Mouse (Mus musculus) adrenal gland, postnatal 14 days (tissue): ENCODE results near the gene 9630041A04Rik. TPM values are rescaled to one million over a fixed set of nuclear protein-coding genes. Genes with fewer than 3 reads are reported as not detected.

Experiments
- DNase-seq: peaks from one replicate; pipeline ENCODE4 v3.0.0; 2021; ENCODE audit warnings: mixed read lengths
- total RNA-seq: library from RNA; stranded (reverse); gene quantifications from 2 replicates; pipeline ENCODE4 v1.2.3, GENCODE M21; 2021

9630041A04Rik gene
- total RNA-seq, 1 experiment from 2014 or later, result not detected

- DNase-seq, result no peak
Measured at GRCm38 (mm10) chr9:101919324-101919723, 57.7 kb downstream of the 9630041A04Rik start.

- no peak for DNase-seq
Measured at GRCm38 (mm10) chr9:101922846-101923245, 61.2 kb downstream of the 9630041A04Rik start.

DNA sequence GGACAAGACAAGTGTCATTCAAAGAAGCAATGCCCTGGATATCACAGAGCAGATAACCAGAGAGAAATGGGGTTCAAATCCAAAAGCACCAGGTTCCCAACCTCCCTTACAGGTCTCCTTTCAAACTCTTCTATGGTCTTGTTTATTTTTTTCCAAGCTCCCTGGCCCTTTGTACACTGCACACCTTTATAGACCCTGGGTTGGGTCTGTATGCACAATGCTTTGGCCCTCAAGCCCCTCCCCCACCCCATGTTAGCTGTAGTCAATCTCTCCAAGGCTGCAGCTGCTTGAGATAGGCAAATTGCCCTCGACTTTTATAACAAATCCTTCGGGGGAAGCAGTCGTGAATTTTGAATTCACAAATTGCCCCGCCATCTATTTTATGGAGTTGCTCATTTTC, 63.2 kb downstream of the 9630041A04Rik start:
- DNase-seq, result no peak

- DNase-seq, result no peak
Measured at GRCm38 (mm10) chr9:101933946-101934573, 72.4 kb downstream of the 9630041A04Rik start.

DNA sequence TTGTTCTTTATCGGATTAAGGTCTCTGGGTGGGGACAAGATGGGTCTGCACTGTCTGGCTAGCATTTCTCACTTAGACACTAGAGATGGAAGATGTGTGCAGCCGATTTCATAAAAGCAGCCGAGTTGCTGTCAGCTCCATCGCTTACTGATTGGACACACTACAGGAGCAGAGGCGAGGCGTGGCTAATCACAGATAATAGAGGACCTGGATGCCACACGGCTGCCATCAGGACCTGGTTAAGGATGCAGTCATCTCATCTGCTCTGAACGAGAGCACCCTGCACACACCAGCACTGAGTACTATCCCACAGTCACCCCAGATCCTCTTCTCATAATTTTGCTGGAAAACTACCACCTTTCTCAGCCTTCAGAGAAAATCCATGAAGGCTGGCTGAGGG, 73.2 kb downstream of the 9630041A04Rik start:
- DNase-seq, result no peak

DNA sequence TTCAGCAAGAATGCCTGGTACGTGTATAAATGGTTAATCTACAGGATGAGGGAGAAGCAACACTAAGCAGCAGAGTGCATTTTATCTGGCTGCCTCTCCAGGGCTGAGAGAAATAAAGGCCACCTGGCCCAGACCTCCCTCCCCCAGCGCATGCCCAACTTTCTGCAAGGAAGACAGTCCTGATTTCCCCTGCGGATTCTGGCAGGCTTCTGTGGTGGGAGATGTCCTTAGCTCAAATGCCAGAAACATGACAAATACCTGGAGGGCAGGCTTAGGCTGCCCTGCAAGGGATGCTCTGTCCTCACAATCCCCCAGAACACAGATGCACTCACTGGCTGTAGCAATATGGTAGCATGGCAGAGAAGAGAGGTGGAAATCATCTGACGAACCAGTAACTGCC, 76.4 kb downstream of the 9630041A04Rik start:
- no peak for DNase-seq

- DNase-seq, result no peak
Measured at GRCm38 (mm10) chr9:101939006-101939405, 77.4 kb downstream of the 9630041A04Rik start.

DNA sequence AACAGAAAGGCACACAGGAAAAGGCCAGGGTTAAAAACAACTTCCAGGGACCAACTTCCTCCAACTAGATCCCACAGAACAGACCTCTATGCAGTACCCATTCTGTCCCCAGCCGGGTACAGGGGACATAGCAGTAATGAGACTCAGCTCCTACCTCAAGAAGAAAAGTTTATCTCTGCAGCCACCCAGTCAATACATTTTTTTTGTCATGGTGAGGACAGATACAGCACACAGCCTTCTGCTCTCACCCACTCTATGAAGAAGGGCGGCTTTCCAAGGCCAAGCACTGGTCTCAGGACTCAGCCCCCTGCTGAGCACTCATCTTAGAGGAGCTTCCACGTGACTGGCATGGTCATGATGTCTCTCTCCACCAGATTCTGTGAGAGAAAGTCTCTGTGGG, 78.5 kb downstream of the 9630041A04Rik start:
- DNase-seq, result no peak

- DNase-seq, result no peak
Measured at GRCm38 (mm10) chr9:101942058-101942669, 80.5 kb downstream of the 9630041A04Rik start.

DNA sequence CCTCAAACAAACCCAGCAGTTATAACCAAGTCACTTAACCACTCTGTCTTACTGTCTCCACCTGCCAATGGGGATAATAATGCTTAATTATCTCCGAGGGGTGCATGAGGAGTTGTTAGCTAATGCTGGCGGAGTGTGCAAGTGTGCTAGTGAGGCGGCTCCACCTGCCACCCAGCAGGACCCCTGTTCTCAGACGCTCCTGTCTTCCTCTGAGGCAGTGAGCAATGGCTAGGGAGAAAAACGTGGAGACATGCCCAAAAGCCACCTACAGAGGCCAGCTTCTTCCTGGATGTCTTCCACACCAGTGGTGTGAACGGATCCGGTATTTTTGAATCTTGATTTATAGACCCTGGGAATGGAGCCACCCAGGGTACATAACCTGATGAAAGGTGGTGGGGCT, 83.7 kb downstream of the 9630041A04Rik start:
- no peak for DNase-seq

- no peak for DNase-seq
Measured at GRCm38 (mm10) chr9:101945814-101946213, 84.2 kb downstream of the 9630041A04Rik start.

DNA sequence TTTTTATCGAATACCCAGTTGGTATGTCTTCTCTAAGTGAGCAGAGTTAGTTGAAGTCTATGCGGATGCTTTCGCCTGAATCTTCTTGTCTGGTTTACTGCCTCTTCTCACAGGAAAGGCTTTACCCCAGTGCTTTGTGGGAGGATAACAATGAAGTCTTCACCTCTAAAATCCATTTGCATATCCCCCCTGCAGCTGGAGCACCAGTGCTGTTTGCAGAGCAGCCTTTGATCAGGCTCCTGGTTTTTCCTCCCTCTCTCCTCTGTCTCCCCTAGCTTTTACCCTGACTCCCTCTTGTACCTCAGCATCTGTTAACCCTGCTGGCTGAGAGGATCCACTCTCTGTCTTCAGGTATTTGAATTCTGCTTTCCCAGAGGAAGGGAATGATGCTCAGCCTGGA, 88.5 kb downstream of the 9630041A04Rik start:
- DNase-seq, result no peak

- DNase-seq, result no peak
Measured at GRCm38 (mm10) chr9:101954529-101954928, 92.9 kb downstream of the 9630041A04Rik start.

- DNase-seq, result no peak
Measured at GRCm38 (mm10) chr9:101956228-101956627, 94.6 kb downstream of the 9630041A04Rik start.

GRCm38 (mm10) chr9:101971806-101972205, 110.2 kb downstream of the 9630041A04Rik start:
- DNase-seq, result no peak

GRCm38 (mm10) chr9:101972314-101972713, 110.7 kb downstream of the 9630041A04Rik start:
- no peak for DNase-seq

DNA sequence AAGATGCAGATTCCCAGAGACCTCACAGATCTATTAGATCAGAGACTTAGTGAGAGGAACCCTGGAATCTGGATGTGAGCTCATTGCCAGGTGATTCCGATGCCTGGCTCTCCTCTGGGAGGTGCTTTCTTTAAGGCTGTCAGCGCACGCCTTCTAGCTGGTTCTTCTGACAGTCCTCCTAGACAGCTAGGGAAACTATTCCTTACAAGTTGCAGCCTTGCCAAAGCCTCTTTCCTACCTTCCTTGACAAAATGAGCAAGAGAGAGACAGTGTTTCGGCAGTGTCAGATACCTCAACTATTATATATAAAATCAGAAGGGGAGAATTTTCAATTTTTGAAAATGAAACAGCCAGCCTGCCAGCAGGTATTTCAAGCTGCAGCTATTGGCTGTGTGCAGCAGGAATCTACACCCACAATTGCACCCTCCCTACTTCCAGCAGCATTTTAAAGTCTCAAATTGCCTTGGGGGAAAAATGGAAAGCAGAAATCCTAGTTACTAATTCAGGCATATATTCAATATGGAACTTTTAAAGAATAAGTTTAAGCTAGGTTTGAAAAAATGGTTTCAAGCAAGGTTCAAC, 115.3 kb downstream of the 9630041A04Rik start:
- no peak for DNase-seq

DNA sequence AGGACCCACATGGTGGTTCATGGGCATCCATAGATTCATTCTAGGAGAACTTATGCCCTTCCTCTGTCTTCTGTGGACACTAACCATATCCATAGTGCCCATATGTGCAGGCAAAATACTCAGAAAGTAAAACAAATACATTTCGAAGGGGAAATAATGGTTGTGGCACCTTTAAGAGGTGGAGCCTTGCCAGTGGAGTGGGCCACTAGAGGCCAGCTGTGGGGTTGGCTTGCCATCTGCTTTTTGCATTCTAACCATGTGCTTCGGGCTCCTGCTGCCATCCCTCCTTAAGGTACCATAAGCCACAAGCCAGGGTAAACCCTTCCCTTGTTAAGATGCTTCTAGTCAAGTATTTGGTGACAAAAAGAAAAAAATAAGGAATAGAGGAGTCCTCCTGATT, 119.5 kb downstream of the 9630041A04Rik start:
- no peak for DNase-seq

GRCm38 (mm10) chr9:101982378-101982777, 120.7 kb downstream of the 9630041A04Rik start:
- DNase-seq, result no peak

- DNase-seq, result no peak
Measured at GRCm38 (mm10) chr9:101986910-101987309, 125.3 kb downstream of the 9630041A04Rik start.

DNA sequence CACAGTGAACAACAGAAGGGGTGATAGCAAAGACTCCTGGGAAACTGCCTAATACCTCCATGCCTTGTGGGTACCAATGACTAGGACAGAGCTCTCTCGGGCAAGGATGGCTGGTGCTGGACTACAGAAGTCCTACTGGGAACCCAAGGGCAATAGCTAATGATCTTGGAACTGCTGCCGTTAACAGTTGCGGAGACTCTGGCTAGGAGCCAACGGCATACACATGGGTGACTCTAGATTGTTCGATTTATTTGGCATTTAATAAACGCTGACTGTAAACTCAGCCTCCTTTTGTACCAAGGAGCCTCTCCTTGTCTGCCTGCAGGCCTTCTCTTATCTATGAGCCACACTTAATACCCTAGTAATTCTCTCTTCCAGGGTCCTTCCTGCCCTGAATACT, 128.4 kb downstream of the 9630041A04Rik start:
- DNase-seq, result no peak

DNA sequence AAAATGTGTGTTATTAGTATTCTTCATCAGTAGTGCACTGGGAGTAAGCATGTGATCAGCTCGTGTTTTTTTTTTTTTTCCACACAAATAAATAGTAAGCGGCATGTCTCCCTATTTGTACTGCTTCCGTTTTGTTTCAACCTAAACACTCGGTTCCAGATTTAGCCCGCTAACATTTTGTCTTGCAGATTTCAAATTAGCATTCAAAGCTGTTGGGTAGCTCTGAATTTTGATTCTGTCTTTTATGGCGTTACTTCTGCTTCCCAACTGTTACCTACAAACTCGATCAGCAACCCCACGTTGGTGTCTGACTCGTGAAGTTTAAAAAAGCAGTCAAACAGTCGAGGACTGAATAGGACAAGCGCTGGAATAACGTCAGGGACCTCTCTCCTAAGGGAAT, 129.2 kb downstream of the 9630041A04Rik start:
- no peak for DNase-seq
